Mouse (Mus musculus) frontal cortex, postnatal 36 days (tissue): ENCODE measurements around the gene Kdr.

ENCODE experiments used
- DNase-seq, 2 experiments: peaks; one replicate each; pipeline ENCODE4 v3.0.0; 2022; ENCODE audit warnings: low spot score in 2 of 2

Kdr gene

DNA sequence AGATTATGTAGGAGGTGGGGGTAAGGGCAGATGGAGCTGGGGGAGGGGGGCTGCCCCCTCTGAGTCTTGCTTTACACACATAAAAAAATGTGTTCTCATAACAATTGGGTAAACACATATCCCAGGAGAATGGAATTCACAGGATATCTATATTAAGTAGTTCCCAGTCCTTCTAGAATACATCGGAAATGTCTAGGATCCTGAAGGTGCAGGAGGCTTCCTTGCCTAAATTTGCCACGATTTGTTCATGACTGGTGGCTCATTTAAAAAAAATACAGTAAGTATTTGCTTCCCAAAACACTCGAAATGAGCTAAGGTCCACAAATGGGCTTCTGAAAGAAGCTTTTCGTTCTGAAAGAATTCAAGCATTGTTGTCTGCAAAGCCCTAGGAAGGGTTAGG is 61.0 kb downstream of the Kdr start:
- no peak for DNase-seq

DNA sequence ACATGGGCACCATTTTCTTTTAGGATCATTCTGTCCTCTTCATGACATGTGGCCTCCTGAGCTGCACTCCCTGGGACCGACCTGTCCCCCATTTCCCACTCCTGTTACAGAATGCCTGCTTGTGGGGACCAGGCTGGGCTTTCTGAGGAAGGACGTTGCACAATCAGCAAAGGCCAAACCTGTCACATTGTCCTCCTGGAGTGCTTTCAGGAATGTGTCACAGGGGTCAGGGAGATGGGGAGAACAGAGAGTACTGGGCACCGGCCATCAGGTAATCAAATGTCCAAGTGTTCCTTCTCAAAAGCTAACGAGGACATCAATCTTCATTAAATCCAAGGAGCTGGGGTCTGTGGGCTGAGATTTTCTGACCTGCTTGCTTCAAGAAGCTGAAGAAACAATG is 72.2 kb downstream of the Kdr start:
- DNase-seq: no peak

DNA sequence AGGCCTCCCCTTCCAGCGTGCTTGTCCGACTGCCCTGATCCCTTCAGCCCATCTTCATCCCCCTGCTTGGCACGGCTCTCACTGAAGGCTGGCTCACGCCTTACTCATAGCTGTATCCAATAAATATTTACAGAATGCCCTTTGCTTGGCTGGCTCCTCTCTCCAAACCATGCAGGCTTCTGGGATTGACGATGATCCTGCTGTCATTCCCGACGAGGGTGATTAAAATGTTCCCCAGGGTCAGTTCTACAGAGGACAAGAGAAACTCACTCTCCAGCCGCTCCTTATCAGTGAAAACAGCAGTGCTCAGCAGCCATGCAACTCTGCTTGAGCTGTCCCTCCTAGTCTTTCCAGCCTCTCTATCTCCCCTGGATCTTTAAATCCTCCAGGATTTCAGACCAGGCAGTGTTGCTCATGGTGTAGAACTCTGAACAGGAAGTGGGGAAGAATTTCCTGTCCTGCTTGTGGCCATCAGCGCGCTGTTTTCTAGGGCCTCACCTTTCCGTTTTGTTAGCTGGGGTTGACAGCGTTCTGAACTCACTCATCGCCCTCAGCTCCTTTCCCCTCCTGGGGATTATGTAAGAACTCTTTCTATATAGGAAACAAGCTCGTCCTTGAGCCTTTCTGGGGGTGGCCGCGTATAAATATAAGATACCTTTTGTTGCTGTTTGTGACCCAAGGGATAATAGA is 77.9 kb downstream of the Kdr start:
- DNase-seq: no peak

DNA sequence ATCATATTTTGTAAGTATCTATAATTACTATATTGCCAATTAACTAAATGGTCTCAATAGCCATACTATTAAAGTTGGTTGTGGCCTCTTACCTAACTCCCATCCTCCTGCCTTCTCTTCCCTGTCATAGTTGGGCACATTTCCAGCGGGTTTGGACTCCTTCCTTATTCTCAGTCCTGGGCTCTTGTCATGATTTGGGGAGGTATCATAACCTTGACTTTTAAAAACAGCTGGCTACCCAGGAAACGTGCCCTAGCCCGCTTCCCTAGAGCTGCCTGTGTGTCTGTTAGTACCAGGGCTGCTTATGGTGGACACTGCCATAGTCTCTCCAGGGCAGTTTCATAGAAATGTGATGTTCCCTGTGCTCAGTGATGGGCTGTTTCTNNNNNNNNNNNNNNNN is 82.9 kb downstream of the Kdr start:
- DNase-seq: no peak

DNA sequence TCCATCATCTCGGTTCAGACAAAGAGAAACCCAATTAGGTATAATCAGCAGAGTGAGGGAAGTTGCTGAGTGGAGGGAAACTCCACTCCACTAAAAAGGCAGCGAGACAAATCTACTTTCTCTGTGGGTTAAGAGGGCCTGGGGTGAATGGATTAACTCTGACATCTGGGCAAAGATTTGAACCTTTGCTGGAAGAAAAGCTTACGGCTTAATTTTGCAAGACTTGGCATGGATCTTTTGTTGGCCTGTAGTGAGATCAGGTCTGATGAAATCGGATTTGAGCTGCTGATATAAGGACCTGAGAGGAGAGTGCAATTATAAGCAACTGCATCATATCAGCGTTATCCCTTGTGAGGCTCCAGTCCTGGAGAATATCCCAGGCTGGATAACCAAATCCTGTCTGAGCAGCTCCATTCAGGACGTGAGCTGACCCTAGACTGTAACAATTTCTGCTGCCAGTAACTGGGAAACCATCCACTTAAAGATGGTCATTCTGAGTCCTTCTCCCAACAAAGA is 85.2 kb downstream of the Kdr start:
- DNase-seq: no peak
